Mouse (Mus musculus) olfactory bulb, adult 2 months (tissue): ENCODE data around the gene Spata2. TPM values are rescaled to one million over a fixed set of nuclear protein-coding genes. Genes with fewer than 3 reads are reported as not detected.

Experiments
- H3K27ac ChIP-seq: fragments of 200-500 bp; 2 replicates; pipeline ENCODE4 v1.5.1; 2012; ENCODE audit warnings: low read depth, low read length; ENCODE audit not compliant: insufficient read depth
- H3K4me1 ChIP-seq: fragments of 200-500 bp; 2 replicates; pipeline ENCODE4 v1.6.1; 2012; ENCODE audit warnings: low read length; ENCODE audit not compliant: control insufficient read depth, insufficient read depth
- H3K4me3 ChIP-seq: fragments of 200-500 bp; 2 replicates; pipeline ENCODE4 v1.5.1; 2012; ENCODE audit warnings: mild to moderate bottlenecking, low read depth, low read length, moderate library complexity; ENCODE audit not compliant: insufficient read depth
- CTCF ChIP-seq: fragments of 200-500 bp; IDR thresholded peaks from 2 replicates; pipeline ENCODE4 v1.5.1; 2012; ENCODE audit warnings: low read depth, mild to moderate bottlenecking, low read length, moderate library complexity; ENCODE audit not compliant: insufficient read depth
- POLR2A ChIP-seq: fragments of 200-500 bp; IDR thresholded peaks from 2 replicates; pipeline ENCODE4 v1.6.1; 2012; ENCODE audit warnings: mild to moderate bottlenecking, low read depth, low read length, moderate library complexity; ENCODE audit not compliant: insufficient read depth
- WGBS: fragments of 180-500 bp; shearing (Covaris S2); methylation state at CpG from one replicate; pipeline ENCODE4 v1.1.7; 2018; 5-methylcytosine and 5-hydroxymethylcytosine counted together
- polyA plus RNA-seq: library from polyadenylated mRNA; stranded (reverse); fragments of >200 nt; gene quantifications from 2 replicates; pipeline ENCODE4 v1.2.4, GENCODE M21; 2012; ENCODE audit warnings: low replicate concordance; ENCODE audit not compliant: missing spikeins, insufficient read depth, insufficient read length

Spata2 gene
- polyA plus RNA-seq, 1 experiment: not detected

- no peak for TF ChIP-seq POLR2A
- no peak for TF ChIP-seq CTCF
- WGBS: 22% methylated on average over 7 of the region's 7 CpGs
- Histone ChIP-seq H3K4me1 (peaks cover 52% of the 10 kb centered on the region), H3K4me3 (no peak overlapping the region), H3K27ac (0 out of 2 replicates have a peak overlapping the region, but pooled peaks have one; percentile 1)
Measured at GRCm38 (mm10) chr2:167485501-167486377, 6.9 kb downstream of the Spata2 start.

GRCm38 (mm10) chr2:167484932-167485331, 7.8 kb downstream of the Spata2 start:
- no peak overlapping the region for H3K27ac ChIP-seq
- no peak overlapping the region for H3K4me3 ChIP-seq
- WGBS: 85% methylated on average over 11 of the region's 11 CpGs
- H3K4me1 ChIP-seq: peaks cover 50% of the 10 kb centered on the region
- no peak for TF ChIP-seq POLR2A
- TF ChIP-seq CTCF: no peak

GRCm38 (mm10) chr2:167483827-167484410, 8.8 kb downstream of the Spata2 start:
- no peak overlapping the region for H3K27ac ChIP-seq
- H3K4me1 ChIP-seq: peaks cover 43% of the 10 kb centered on the region
- no peak overlapping the region for H3K4me3 ChIP-seq
- 95% methylated on average over 24 of the region's 24 CpGs for WGBS
- no peak for TF ChIP-seq POLR2A
- no peak for TF ChIP-seq CTCF

GRCm38 (mm10) chr2:167483081-167483826, 9.4 kb downstream of the Spata2 start:
- TF ChIP-seq POLR2A: no peak
- no peak for TF ChIP-seq CTCF
- Histone ChIP-seq H3K4me3 (no peak overlapping the region), H3K4me1 (peaks cover 41% of the 10 kb centered on the region), H3K27ac (no peak overlapping the region)
- 88% methylated on average over 27 of the region's 27 CpGs for WGBS

- TF ChIP-seq POLR2A (no peak), CTCF (no peak)
- peaks cover 36% of the 10 kb centered on the region for H3K4me1 ChIP-seq
- H3K4me3 ChIP-seq: no peak overlapping the region
- H3K27ac ChIP-seq: no peak overlapping the region
- WGBS: 43% methylated on average over 4 of the region's 4 CpGs
Measured at GRCm38 (mm10) chr2:167482681-167483080, 10.0 kb downstream of the Spata2 start.

GRCm38 (mm10) chr2:167479501-167479900, 13.2 kb downstream of the Spata2 start:
- WGBS: 100% methylated on average over 1 of the region's 1 CpGs
- no peak overlapping the region for H3K4me3 ChIP-seq
- H3K27ac ChIP-seq: no peak overlapping the region
- no peak for TF ChIP-seq CTCF
- no peak for TF ChIP-seq POLR2A
- H3K4me1 ChIP-seq: peaks cover 35% of the 10 kb centered on the region

- no peak overlapping the region for H3K27ac ChIP-seq
- 53% methylated on average over 2 of the region's 2 CpGs for WGBS
- TF ChIP-seq CTCF: no peak
- TF ChIP-seq POLR2A: no peak
- H3K4me3 ChIP-seq: no peak overlapping the region
- H3K4me1 ChIP-seq: peaks cover 31% of the 10 kb centered on the region
Measured at GRCm38 (mm10) chr2:167478128-167478527, 14.6 kb downstream of the Spata2 start.

GRCm38 (mm10) chr2:167476762-167477161, 15.9 kb downstream of the Spata2 start:
- 32% methylated on average over 4 of the region's 4 CpGs for WGBS
- peaks cover 28% of the 10 kb centered on the region for H3K4me1 ChIP-seq
- TF ChIP-seq CTCF: no peak
- TF ChIP-seq POLR2A: no peak
- H3K27ac ChIP-seq: peak overlapping the region; percentile 86
- no peak overlapping the region for H3K4me3 ChIP-seq

GRCm38 (mm10) chr2:167476200-167476688, 16.4 kb downstream of the Spata2 start:
- Histone ChIP-seq H3K27ac (peak overlapping the region; percentile 86), H3K4me1 (peaks cover 28% of the 10 kb centered on the region), H3K4me3 (no peak overlapping the region)
- TF ChIP-seq CTCF (no peak), POLR2A (no peak)
- WGBS: 0% methylated on average over 7 of the region's 7 CpGs
